Mouse (Mus musculus) MEL (cell line): Measurements from ENCODE around the gene Vti1a.

ENCODE experiments used
- CTCF ChIP-seq, 3 experiments: IDR thresholded peaks in 2 of 3; conservative IDR thresholded peaks in 1 of 3; 2 replicates each; pipeline ENCODE4 v1.5.1; 2011 to 2012; ENCODE audit warnings: low read length in 3 of 3, low read depth in 2 of 3, mild to moderate bottlenecking in 2 of 3, improper control_type of control experiment in 1 of 3, inconsistent platforms in 1 of 3, mixed read lengths in 1 of 3, moderate library complexity in 1 of 3; ENCODE audit not compliant: control insufficient read depth in 1 of 3, insufficient read depth in 1 of 3, poor library complexity in 1 of 3, severe bottlenecking in 1 of 3
- GATA1 ChIP-seq: IDR thresholded peaks from 2 replicates; pipeline ENCODE4 v1.6.1; 2011; ENCODE audit warnings: low read depth, low read length, improper control_type of control experiment
- MAX ChIP-seq: IDR thresholded peaks from 2 replicates; pipeline ENCODE4 v1.6.1; 2011; ENCODE audit warnings: low read length, improper control_type of control experiment
- TAL1 ChIP-seq: IDR thresholded peaks from 2 replicates; pipeline ENCODE4 v1.6.1; 2012; ENCODE audit warnings: mild to moderate bottlenecking, inconsistent platforms, low read length, moderate library complexity, mixed read lengths
- USF1 ChIP-seq: IDR thresholded peaks from 2 replicates; pipeline ENCODE4 v1.6.1; 2014; ENCODE audit warnings: low read depth, mild to moderate bottlenecking, inconsistent platforms, low read length, improper control_type of control experiment, moderate library complexity
- ZKSCAN1 ChIP-seq: IDR thresholded peaks from 2 replicates; pipeline ENCODE4 v1.6.1; 2012; ENCODE audit warnings: low read depth, mild to moderate bottlenecking, inconsistent platforms, low read length, improper control_type of control experiment, moderate library complexity

DNA sequence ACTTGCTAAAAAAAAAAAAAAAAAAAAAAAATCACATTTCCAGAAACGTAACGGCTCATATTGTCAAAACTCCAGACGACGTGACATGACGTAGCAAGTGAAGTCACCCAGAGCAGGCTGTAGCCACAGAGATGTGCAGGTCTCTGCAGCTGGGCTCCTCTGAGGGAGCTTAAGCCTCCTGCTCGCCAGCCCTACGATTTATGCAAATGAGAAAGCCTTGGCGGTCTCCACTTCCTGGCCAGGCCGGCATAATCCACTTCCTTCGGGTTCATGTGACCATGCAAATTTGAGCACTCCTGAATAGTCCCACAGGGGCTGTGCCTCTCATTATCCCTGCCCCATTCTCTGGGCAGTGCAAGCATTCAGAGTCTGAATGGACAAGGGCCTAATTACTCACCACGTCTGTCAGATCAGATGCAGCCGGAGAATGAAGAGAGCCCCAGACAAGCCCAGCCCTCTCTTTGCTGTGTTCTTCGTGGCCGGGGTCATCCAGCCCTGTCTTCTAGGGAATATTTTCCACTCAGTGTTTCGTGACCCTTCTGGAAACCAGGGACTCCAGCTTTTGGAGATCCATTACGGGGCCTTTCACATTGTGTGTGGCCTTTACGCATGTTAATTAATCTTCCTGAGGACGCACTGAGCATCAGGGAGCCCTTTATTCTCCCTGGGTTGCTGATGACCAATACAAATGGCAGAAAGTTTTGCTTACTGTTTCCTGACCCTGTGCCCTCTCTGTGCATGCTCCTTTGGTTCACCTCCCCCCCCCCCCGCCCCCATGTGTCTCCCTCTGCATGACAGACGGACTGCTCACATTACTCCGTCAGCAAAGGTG, 240.3 kb downstream of the Vti1a start:
- no peak for TF ChIP-seq CTCF (IDR thresholded peaks at IDR 0.05 in 2 of 3, conservative IDR thresholded peaks at IDR 0.05 in 1 of 3; ENCODE audit: control insufficient read depth in 1 of 3, insufficient read depth in 1 of 3, low read depth in 2 of 3, low read length in 3 of 3, poor library complexity in 1 of 3, severe bottlenecking in 1 of 3)
- TF ChIP-seq ZKSCAN1, result no peak
- TF ChIP-seq TAL1, result no peak
- no peak for TF ChIP-seq MAX
- TF ChIP-seq GATA1, result no peak
- no peak for TF ChIP-seq USF1
